In genomic region chr1:171159485-171159975, GRCm38 (mm10) we compare ENCODE assay signal across 8 mouse cellular contexts. TPM values are rescaled to one million over a fixed set of nuclear protein-coding genes. Genes with fewer than 3 reads are reported as not detected.
DNase-seq lines count a peak whose midpoint lies in the region; ATAC-seq and TF ChIP-seq lines count a peak whose summit lies in the region.

No protein-coding gene starts in this region.

- 9% methylated on average over 15 of the region's 15 CpGs for WGBS in liver, adult 2 months
- WGBS in forebrain, embryonic 14.5 days = 3% methylated on average over 15 of the region's 15 CpGs
- 3% methylated on average over 15 of the region's 15 CpGs for WGBS in limb, embryonic 10.5 days
- WGBS in midbrain, embryonic 13.5 days = 2% methylated on average over 14 of the region's 15 CpGs

- no peaks in the 10 kb centered on the region for H3K27me3 ChIP-seq in liver, adult 2 months (ENCODE audit: control insufficient read depth, insufficient read depth, low read length)
- H3K27me3 ChIP-seq in forebrain, embryonic 14.5 days (replicated peaks; ENCODE audit: control insufficient read depth, insufficient read depth, low read length) = peaks cover 20% of the 10 kb centered on the region
- peaks cover 71% of the 10 kb centered on the region for H3K27me3 ChIP-seq in limb, embryonic 10.5 days (ENCODE audit: low read depth, poor library complexity, severe bottlenecking)
- peaks cover 51% of the 10 kb centered on the region for H3K27me3 ChIP-seq in midbrain, embryonic 13.5 days

- no peak overlapping the region for H3K27ac ChIP-seq in liver, adult 2 months (replicated peaks; ENCODE audit: insufficient read depth, low read depth, low read length)
- H3K27ac ChIP-seq in forebrain, embryonic 14.5 days (ENCODE audit: low read depth, low read length) = no peak overlapping the region
- H3K27ac ChIP-seq in limb, embryonic 10.5 days = no peak overlapping the region
- H3K27ac ChIP-seq in midbrain, embryonic 13.5 days = no peak overlapping the region

- TF ChIP-seq CTCF in liver, adult 2 months (IDR thresholded peaks at IDR 0.05; ENCODE audit: low read depth, low read length) = peak; percentile 74

- H3K4me2 ChIP-seq in forebrain, embryonic 14.5 days (ENCODE audit: low read length) = peak overlapping the region; percentile 33
- H3K4me2 ChIP-seq in midbrain, embryonic 13.5 days (replicated peaks) = peak overlapping the region; percentile 43

- H3K4me1 ChIP-seq in liver, adult 2 months (ENCODE audit: control insufficient read depth, insufficient read depth, low read length) = peaks cover 2% of the 10 kb centered on the region
- no peaks in the 10 kb centered on the region; the same call in 1 of the 2 replicates for H3K4me1 ChIP-seq in forebrain, embryonic 14.5 days (ENCODE audit: control insufficient read depth, insufficient read depth, low read length)
- peaks cover 15% of the 10 kb centered on the region for H3K4me1 ChIP-seq in limb, embryonic 10.5 days
- H3K4me1 ChIP-seq in midbrain, embryonic 13.5 days (replicated peaks) = peaks cover 8% of the 10 kb centered on the region; the same call in 1 of the 2 replicates

- TF ChIP-seq POLR2A in liver, adult 2 months (IDR thresholded peaks at IDR 0.05; ENCODE audit: extremely low read depth, insufficient read depth, low read length) = no peak

- no peak overlapping the region for H3K4me3 ChIP-seq in liver, adult 2 months (ENCODE audit: insufficient read depth, low read depth, low read length)
- no peak overlapping the region for H3K4me3 ChIP-seq in forebrain, embryonic 14.5 days (ENCODE audit: low read depth, low read length)
- peak overlapping the region; percentile 41 for H3K4me3 ChIP-seq in limb, embryonic 10.5 days
- H3K4me3 ChIP-seq in midbrain, embryonic 13.5 days (replicated peaks) = 0 out of 2 replicates have a peak overlapping the region, but pooled peaks have one; percentile 18

- peak overlapping the region; percentile 48 for H3K9ac ChIP-seq in liver, adult 2 months (ENCODE audit: low read depth, low read length)
- H3K9ac ChIP-seq in forebrain, embryonic 14.5 days (ENCODE audit: low read length) = no peak overlapping the region
- H3K9ac ChIP-seq in midbrain, embryonic 13.5 days (replicated peaks) = 0 out of 2 replicates have a peak overlapping the region, but pooled peaks have one; percentile 5

- H3K36me3 ChIP-seq in liver, adult 2 months (ENCODE audit: control insufficient read depth, insufficient read depth, low read length) = no peaks in the 10 kb centered on the region
- H3K36me3 ChIP-seq in forebrain, embryonic 14.5 days (ENCODE audit: control insufficient read depth, insufficient read depth, low read length) = no peaks in the 10 kb centered on the region
- H3K36me3 ChIP-seq in limb, embryonic 10.5 days = no peaks in the 10 kb centered on the region
- H3K36me3 ChIP-seq in midbrain, embryonic 13.5 days = no peaks in the 10 kb centered on the region

- intact Hi-C loops in left cerebral cortex, postnatal 25 days (cut with DNase I) = no loop called here

- H3K79me2 ChIP-seq in liver, adult 2 months (ENCODE audit: control insufficient read depth, insufficient read depth, low read length) = no peaks in the 10 kb centered on the region

- no peak for ATAC-seq in forebrain, embryonic 14.5 days
- ATAC-seq in midbrain, embryonic 13.5 days = peak; percentile 40; the same call in 1 of the 2 replicates

- no peaks in the 10 kb centered on the region for H3K9me3 ChIP-seq in forebrain, embryonic 14.5 days (replicated peaks; ENCODE audit: control insufficient read depth, low read length)
- H3K9me3 ChIP-seq in limb, embryonic 10.5 days (replicated peaks) = no peaks in the 10 kb centered on the region
- H3K9me3 ChIP-seq in midbrain, embryonic 13.5 days = no peaks in the 10 kb centered on the region

- peak; percentile 27 for DNase-seq in liver, adult 2 months (ENCODE audit: extremely low read depth, low read depth, low spot score)
- no peak for DNase-seq in liver
- no peak for DNase-seq in forebrain, embryonic 14.5 days (ENCODE audit: low spot score)
- DNase-seq in limb, embryonic 10.5 days (ENCODE audit: low spot score) = peak; percentile 45
- no peak for DNase-seq in cerebellum, adult 8-10 months
- no peak for DNase-seq in left cerebral cortex, postnatal 25 days (ENCODE audit: low spot score in 2 of 2)
- DNase-seq in spleen, adult 18-20 months = no peak

RNA-seq across cellular contexts. Expression of gene Mpz, which starts 9.0 kb away (rescaled TPM):
- total RNA-seq in liver, adult 2 months (2014; rRNA removed) = 0.07 and 0.09 TPM in 2 replicates
- polyA plus RNA-seq in liver, adult 2 months (2012; rRNA removed) = 0.27 and 0.83 TPM in 2 replicates
- 0.09 and 0.22 TPM in 2 replicates for polyA plus RNA-seq in forebrain, embryonic 14.5 days (2014; fragmentation: Nextera tagmentation; extraction: Ambion mirVana)
- polyA plus RNA-seq in limb, embryonic 10.5 days (2016; fragmentation: Nextera tagmentation; extraction: Ambion mirVana) = 0.44 TPM in 1 of 2 replicates, not detected in the other
- 0.15 and 0.20 TPM in 2 replicates for polyA plus RNA-seq in midbrain, embryonic 13.5 days (2015; fragmentation: Nextera tagmentation; extraction: Ambion mirVana)
- total RNA-seq in left cerebral cortex, postnatal 25 days (2021) = not detected

RNA-seq across cellular contexts. Expression of gene Sdhc, which starts 9.1 kb away (rescaled TPM):
- total RNA-seq in liver, adult 2 months (2014; rRNA removed) = 194 and 217 TPM in 2 replicates
- 375 and 403 TPM in 2 replicates for polyA plus RNA-seq in liver, adult 2 months (2012; rRNA removed)
- polyA plus RNA-seq in forebrain, embryonic 14.5 days (2014; fragmentation: Nextera tagmentation; extraction: Ambion mirVana) = 301 and 310 TPM in 2 replicates
- polyA plus RNA-seq in limb, embryonic 10.5 days (2016; fragmentation: Nextera tagmentation; extraction: Ambion mirVana) = 250 and 257 TPM in 2 replicates
- 260 and 273 TPM in 2 replicates for polyA plus RNA-seq in midbrain, embryonic 13.5 days (2015; fragmentation: Nextera tagmentation; extraction: Ambion mirVana)
- total RNA-seq in left cerebral cortex, postnatal 25 days (2021) = 100 to 1,000 TPM; 199 to 205 TPM

RNA-seq across cellular contexts. Expression of gene Pcp4l1, which starts 36.5 kb away (rescaled TPM):
- total RNA-seq in liver, adult 2 months (2014; rRNA removed) = 3.8 and 10.0 TPM in 2 replicates
- 10.5 and 15.0 TPM in 2 replicates for polyA plus RNA-seq in liver, adult 2 months (2012; rRNA removed)
- 9.7 and 10.2 TPM in 2 replicates for polyA plus RNA-seq in forebrain, embryonic 14.5 days (2014; fragmentation: Nextera tagmentation; extraction: Ambion mirVana)
- polyA plus RNA-seq in limb, embryonic 10.5 days (2016; fragmentation: Nextera tagmentation; extraction: Ambion mirVana) = 1.7 and 1.9 TPM in 2 replicates
- polyA plus RNA-seq in midbrain, embryonic 13.5 days (2015; fragmentation: Nextera tagmentation; extraction: Ambion mirVana) = 17.0 and 23.0 TPM in 2 replicates
- 100 to 1,000 TPM in 1 of 2 experiments, 10 to 100 TPM in 1; 70.0 to 130 TPM for total RNA-seq in left cerebral cortex, postnatal 25 days (2021)

RNA-seq across cellular contexts. Expression of gene Cfap126, which starts 45.8 kb away (rescaled TPM):
- 0.13 and 0.37 TPM in 2 replicates for total RNA-seq in liver, adult 2 months (2014; rRNA removed)
- polyA plus RNA-seq in liver, adult 2 months (2012; rRNA removed) = 1.5 and 3.5 TPM in 2 replicates
- 7.2 and 8.8 TPM in 2 replicates for polyA plus RNA-seq in forebrain, embryonic 14.5 days (2014; fragmentation: Nextera tagmentation; extraction: Ambion mirVana)
- 1.0 and 1.1 TPM in 2 replicates for polyA plus RNA-seq in limb, embryonic 10.5 days (2016; fragmentation: Nextera tagmentation; extraction: Ambion mirVana)
- polyA plus RNA-seq in midbrain, embryonic 13.5 days (2015; fragmentation: Nextera tagmentation; extraction: Ambion mirVana) = 2.0 and 3.7 TPM in 2 replicates
- under 1 TPM; 0.34 to 0.43 TPM for total RNA-seq in left cerebral cortex, postnatal 25 days (2021)

RNA-seq across cellular contexts. Expression of gene Nr1i3, which starts 54.2 kb away (rescaled TPM):
- 178 and 264 TPM in 2 replicates for total RNA-seq in liver, adult 2 months (2014; rRNA removed)
- polyA plus RNA-seq in liver, adult 2 months (2012; rRNA removed) = 215 and 229 TPM in 2 replicates
- 0.13 and 0.36 TPM in 2 replicates for polyA plus RNA-seq in forebrain, embryonic 14.5 days (2014; fragmentation: Nextera tagmentation; extraction: Ambion mirVana)
- polyA plus RNA-seq in limb, embryonic 10.5 days (2016; fragmentation: Nextera tagmentation; extraction: Ambion mirVana) = 0.23 and 0.34 TPM in 2 replicates
- 0.30 and 0.42 TPM in 2 replicates for polyA plus RNA-seq in midbrain, embryonic 13.5 days (2015; fragmentation: Nextera tagmentation; extraction: Ambion mirVana)
- under 1 TPM in 1 of 2 experiments, not detected in 1; 0.21 TPM for total RNA-seq in left cerebral cortex, postnatal 25 days (2021)

Comparison
In these comparisons a context has a peak if more than half of its experiments do, and no peak if none do; other contexts are left out.
1. DNase-seq: peak in liver, adult 2 months (single experiment) and limb, embryonic 10.5 days (single experiment); none in liver (single experiment), forebrain, embryonic 14.5 days (single experiment), cerebellum, adult 8-10 months (single experiment), left cerebral cortex, postnatal 25 days (0 of 2) and spleen, adult 18-20 months (0 of 2).
2. H3K4me3 ChIP-seq: peak in limb, embryonic 10.5 days (single experiment) and midbrain, embryonic 13.5 days (single experiment); none in liver, adult 2 months (single experiment) and forebrain, embryonic 14.5 days (single experiment).